Mouse (Mus musculus) limb, embryonic 11.5 days (tissue): ENCODE measurements around the gene Eif4g2. TPM values are rescaled to one million over a fixed set of nuclear protein-coding genes. Genes with fewer than 3 reads are reported as not detected.

Experiments
- ATAC-seq: fragments of 200-750 bp; cut with Nextera tagmentation; 2 replicates; pipeline ENCODE4 v1.8.0; 2017; ENCODE audit warnings: low read depth; ENCODE audit not compliant: insufficient number of reproducible peaks, low FRiP score, low TSS enrichment
- DNase-seq: peaks from one replicate; pipeline ENCODE4 v3.0.0-alpha.2; 2015; ENCODE audit warnings: low spot score
- H3K27ac ChIP-seq: fragments of 300-500 bp; sonication (generic); replicated peaks from 2 replicates; pipeline ENCODE4 v1.5.1; 2014; ENCODE audit warnings: low read depth, mild to moderate bottlenecking, low read length
- H3K27me3 ChIP-seq: fragments of 300-500 bp; sonication (generic); 2 replicates; pipeline ENCODE4 v1.6.1; 2014; ENCODE audit warnings: mild to moderate bottlenecking, low read length, mixed read lengths; ENCODE audit not compliant: control insufficient read depth, insufficient read depth
- H3K36me3 ChIP-seq: fragments of 300-500 bp; sonication (generic); 2 replicates; pipeline ENCODE4 v1.6.1; 2014; ENCODE audit warnings: mild to moderate bottlenecking, low read length, moderate library complexity, mixed read lengths; ENCODE audit not compliant: control insufficient read depth, insufficient read depth
- H3K4me1 ChIP-seq: fragments of 300-500 bp; sonication (generic); 2 replicates; pipeline ENCODE4 v1.6.1; 2014; ENCODE audit warnings: low read length, mixed read lengths; ENCODE audit not compliant: control insufficient read depth, insufficient read depth
- H3K4me2 ChIP-seq: fragments of 300-500 bp; sonication (generic); 2 replicates; pipeline ENCODE4 v1.6.1; 2014; ENCODE audit warnings: low read depth, mild to moderate bottlenecking, moderate library complexity; ENCODE audit not compliant: severe bottlenecking
- H3K4me3 ChIP-seq: fragments of 300-500 bp; sonication (generic); 2 replicates; pipeline ENCODE4 v1.5.1; 2014; ENCODE audit warnings: low read depth, low read length
- H3K9ac ChIP-seq: fragments of 300-500 bp; sonication (generic); 2 replicates; pipeline ENCODE4 v1.6.1; 2014; ENCODE audit warnings: mild to moderate bottlenecking, low read length
- H3K9me3 ChIP-seq: fragments of 300-500 bp; sonication (generic); 2 replicates; pipeline ENCODE4 v1.6.1; 2016; ENCODE audit warnings: low read length; ENCODE audit not compliant: control insufficient read depth
- WGBS: fragments of 180-500 bp; shearing (Covaris S2); extraction: QIAGEN DNeasy Blood & Tissue Kit; methylation state at CpG from one replicate; pipeline ENCODE4 v1.1.7; 2014; 5-methylcytosine and 5-hydroxymethylcytosine counted together
- polyA plus RNA-seq: library from polyadenylated mRNA; unstranded; fragments of >200 nt; fragmentation: Nextera tagmentation; extraction: Ambion mirVana; gene quantifications from 2 replicates; pipeline ENCODE4 v1.2.1, GENCODE M21; 2014

The Eif4g2 gene
- polyA plus RNA-seq, 1 experiment from 2014 or later: 1,587 TPM

DNA sequence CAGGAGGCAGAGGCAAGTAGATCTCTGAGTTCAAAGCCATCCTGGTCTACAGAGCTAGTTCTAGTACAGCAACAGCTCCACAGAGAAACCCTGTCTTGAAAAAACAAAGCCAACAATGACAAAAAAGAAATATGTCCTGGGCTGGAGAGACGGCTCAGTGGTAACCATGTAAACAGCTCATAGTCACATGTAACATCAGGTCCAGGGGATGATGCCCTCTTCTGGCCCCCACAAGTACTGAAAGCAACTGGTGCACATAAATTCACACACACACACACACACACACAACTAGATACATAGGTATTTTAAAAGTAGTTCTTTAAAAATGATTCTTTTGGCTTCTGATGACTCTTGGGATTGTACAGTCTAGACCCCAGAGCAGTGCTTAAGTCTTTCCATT lies 19.9 kb downstream of the Eif4g2 start:
- no peak overlapping the region for H3K27ac ChIP-seq
- no peaks in the 10 kb centered on the region for H3K4me1 ChIP-seq
- no peak overlapping the region for H3K4me2 ChIP-seq
- DNase-seq: no peak
- no peaks in the 10 kb centered on the region for H3K27me3 ChIP-seq
- H3K4me3 ChIP-seq: no peak overlapping the region
- no peak for ATAC-seq
- no peak overlapping the region for H3K9ac ChIP-seq
- H3K36me3 ChIP-seq: peaks cover 5% of the 10 kb centered on the region; the same call in 1 of the 2 replicates
- 84% methylated on average over 1 of the region's 1 CpGs for WGBS
- peaks cover 4% of the 10 kb centered on the region; the same call in 1 of the 2 replicates for H3K9me3 ChIP-seq

DNA sequence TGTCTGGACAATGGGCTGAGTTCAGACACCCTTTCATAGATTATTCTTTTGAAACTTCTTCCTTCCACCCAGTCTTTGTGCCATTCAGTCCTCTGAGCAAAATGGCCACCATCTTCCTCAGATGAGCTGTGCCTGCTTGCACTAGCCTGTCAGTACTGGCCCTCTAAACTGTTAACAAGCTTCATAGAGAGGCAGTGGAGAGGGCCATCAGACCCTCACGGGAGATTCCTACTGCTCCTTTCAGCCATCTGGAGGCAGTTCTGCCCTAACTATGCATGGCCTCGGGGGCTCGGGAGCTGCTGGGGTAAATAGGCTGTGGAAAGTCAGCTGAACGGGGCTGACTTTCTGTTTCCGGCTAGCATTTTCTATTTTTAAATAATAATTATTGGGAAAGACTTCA lies 23.3 kb downstream of the Eif4g2 start:
- Histone ChIP-seq H3K36me3 (peaks cover 9% of the 10 kb centered on the region), H3K27ac (no peak overlapping the region), H3K9ac (no peak overlapping the region), H3K4me3 (no peak overlapping the region), H3K4me1 (no peaks in the 10 kb centered on the region), H3K9me3 (no peaks in the 10 kb centered on the region), H3K27me3 (no peaks in the 10 kb centered on the region), H3K4me2 (no peak overlapping the region)
- ATAC-seq (no peak), DNase-seq (no peak)
- whole genome bisulfite sequencing: 69% methylated on average over 5 of the region's 5 CpGs

DNA sequence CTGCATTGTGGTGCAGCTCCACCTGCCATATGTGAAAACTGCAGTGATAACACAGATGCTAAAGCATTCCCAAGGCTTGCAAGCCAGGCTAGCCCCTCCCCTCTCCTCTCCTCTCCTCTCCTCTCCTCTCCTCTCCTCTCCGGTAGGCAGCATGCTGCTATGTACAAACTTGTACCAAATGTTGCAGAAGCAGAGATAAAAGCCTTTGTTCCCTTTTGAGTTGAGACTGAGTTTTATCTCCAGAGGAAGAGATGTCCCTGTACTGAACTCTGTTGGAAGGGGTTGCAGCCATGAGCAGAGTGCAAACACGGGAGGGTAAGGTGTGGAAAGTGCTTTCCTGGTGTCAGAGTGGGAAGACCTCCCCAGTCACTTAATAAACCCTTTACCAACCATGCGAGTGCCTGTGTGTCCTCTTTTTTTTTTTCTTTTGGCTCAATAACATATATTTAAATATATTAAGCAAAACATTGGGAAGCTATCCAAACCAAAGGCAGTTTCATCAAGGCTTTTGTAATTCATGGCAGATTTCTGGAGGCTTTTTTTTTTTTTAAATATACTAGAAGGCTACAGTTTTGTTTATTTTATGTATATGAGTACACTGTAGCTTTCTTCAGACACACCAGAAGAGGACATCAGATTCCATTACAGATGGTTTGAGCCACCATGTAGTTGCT lies 26.7 kb downstream of the Eif4g2 start:
- Histone ChIP-seq H3K4me2 (no peak overlapping the region), H3K27me3 (no peaks in the 10 kb centered on the region), H3K9ac (no peak overlapping the region), H3K27ac (no peak overlapping the region), H3K36me3 (peaks cover 11% of the 10 kb centered on the region), H3K9me3 (no peaks in the 10 kb centered on the region), H3K4me1 (no peaks in the 10 kb centered on the region), H3K4me3 (no peak overlapping the region)
- DNase-seq (no peak), ATAC-seq (no peak)
- 85% methylated on average over 3 of the region's 3 CpGs for WGBS

- DNase-seq (no peak), ATAC-seq (no peak)
- H3K4me2 ChIP-seq: no peak overlapping the region
- H3K4me1 ChIP-seq: no peaks in the 10 kb centered on the region
- no peak overlapping the region for H3K27ac ChIP-seq
- 94% methylated on average over 19 of the region's 19 CpGs for WGBS
- no peak overlapping the region for H3K4me3 ChIP-seq
- H3K9ac ChIP-seq: no peak overlapping the region
- H3K36me3 ChIP-seq: peaks cover 15% of the 10 kb centered on the region
- no peaks in the 10 kb centered on the region for H3K9me3 ChIP-seq
- no peaks in the 10 kb centered on the region for H3K27me3 ChIP-seq
Observed at GRCm38 (mm10) chr7:111055221-111055620, 27.6 kb downstream of the Eif4g2 start.

- no peaks in the 10 kb centered on the region for H3K9me3 ChIP-seq
- H3K36me3 ChIP-seq: peaks cover 10% of the 10 kb centered on the region; the same call in 1 of the 2 replicates
- peak; percentile 68 for DNase-seq
- whole genome bisulfite sequencing: 71% methylated on average over 6 of the region's 6 CpGs
- no peak overlapping the region for H3K4me2 ChIP-seq
- H3K27me3 ChIP-seq: no peaks in the 10 kb centered on the region
- H3K4me1 ChIP-seq: no peaks in the 10 kb centered on the region
- H3K4me3 ChIP-seq: no peak overlapping the region
- no peak overlapping the region for H3K27ac ChIP-seq
- no peak overlapping the region for H3K9ac ChIP-seq
- ATAC-seq: no peak
Observed at GRCm38 (mm10) chr7:111049652-111050421, 33.0 kb downstream of the Eif4g2 start.

DNA sequence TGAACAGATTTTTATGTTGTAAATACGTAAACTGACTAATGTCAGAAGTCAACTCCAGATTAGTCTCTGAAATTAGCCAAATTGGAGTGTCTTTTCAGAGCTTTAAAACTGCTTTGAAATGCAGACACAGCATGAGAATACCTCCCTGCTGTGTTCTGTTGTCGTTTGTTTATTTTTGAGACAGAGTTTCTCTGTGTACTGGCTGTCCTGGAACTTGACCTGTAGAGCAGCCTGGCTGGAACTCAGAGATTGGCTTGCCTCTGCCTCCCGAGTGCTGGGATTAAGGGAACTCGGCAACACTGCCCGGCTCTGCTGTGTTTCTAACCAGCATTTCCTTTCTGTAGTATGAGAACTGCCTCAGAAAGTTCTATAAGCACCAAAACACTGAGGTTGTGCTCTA lies 33.9 kb downstream of the Eif4g2 start:
- DNase-seq (no peak), ATAC-seq (no peak)
- 81% methylated on average over 5 of the region's 5 CpGs for WGBS
- Histone ChIP-seq H3K9ac (no peak overlapping the region), H3K4me3 (no peak overlapping the region), H3K9me3 (no peaks in the 10 kb centered on the region), H3K27me3 (no peaks in the 10 kb centered on the region), H3K36me3 (peaks cover 9% of the 10 kb centered on the region; the same call in 1 of the 2 replicates), H3K4me1 (no peaks in the 10 kb centered on the region), H3K27ac (no peak overlapping the region), H3K4me2 (no peak overlapping the region)

GRCm38 (mm10) chr7:111029046-111029553 lies 53.7 kb downstream of the Eif4g2 start:
- Histone ChIP-seq H3K36me3 (peaks cover 3% of the 10 kb centered on the region; the same call in 1 of the 2 replicates), H3K9me3 (no peaks in the 10 kb centered on the region), H3K9ac (peak overlapping the region; percentile 76), H3K27ac (no peak overlapping the region; the same call in 1 of the 2 replicates), H3K27me3 (no peaks in the 10 kb centered on the region), H3K4me2 (peak overlapping the region; percentile 76), H3K4me1 (0 out of 2 replicates have a peak, but pooled peaks cover 5% of the 10 kb centered on the region), H3K4me3 (peak overlapping the region; percentile 83)
- peak; percentile 77 for ATAC-seq
- DNase-seq: no peak
- 0% methylated on average over 29 of the region's 29 CpGs for WGBS

GRCm38 (mm10) chr7:111028281-111029045 lies 54.4 kb downstream of the Eif4g2 start, which contains the start of gene Ctr9:
Ctr9 (plus strand) TSS chr7:111028951.
- peak within 1 kb of the TSS; percentile 76 for H3K9ac ChIP-seq
- 0 out of 2 replicates have a peak, but pooled peaks cover 2% of the 10 kb centered on the region for H3K36me3 ChIP-seq
- ATAC-seq (peak; percentile 96), DNase-seq (peak; percentile 92)
- 7% methylated on average over 45 of the region's 45 CpGs for WGBS
- H3K4me1 ChIP-seq: 0 out of 2 replicates have a peak, but pooled peaks cover 5% of the 10 kb centered on the region
- H3K4me3 ChIP-seq: peak within 1 kb of the TSS; percentile 83
- peak within 1 kb of the TSS; percentile 76 for H3K4me2 ChIP-seq
- H3K27me3 ChIP-seq: no peaks in the 10 kb centered on the region
- H3K9me3 ChIP-seq: no peaks in the 10 kb centered on the region
- H3K27ac ChIP-seq: no peak within 1 kb of the TSS; the same call in 1 of the 2 replicates
